Mouse (Mus musculus): ENCODE measurements around the gene Wnt2.

Gene Wnt2

DNA sequence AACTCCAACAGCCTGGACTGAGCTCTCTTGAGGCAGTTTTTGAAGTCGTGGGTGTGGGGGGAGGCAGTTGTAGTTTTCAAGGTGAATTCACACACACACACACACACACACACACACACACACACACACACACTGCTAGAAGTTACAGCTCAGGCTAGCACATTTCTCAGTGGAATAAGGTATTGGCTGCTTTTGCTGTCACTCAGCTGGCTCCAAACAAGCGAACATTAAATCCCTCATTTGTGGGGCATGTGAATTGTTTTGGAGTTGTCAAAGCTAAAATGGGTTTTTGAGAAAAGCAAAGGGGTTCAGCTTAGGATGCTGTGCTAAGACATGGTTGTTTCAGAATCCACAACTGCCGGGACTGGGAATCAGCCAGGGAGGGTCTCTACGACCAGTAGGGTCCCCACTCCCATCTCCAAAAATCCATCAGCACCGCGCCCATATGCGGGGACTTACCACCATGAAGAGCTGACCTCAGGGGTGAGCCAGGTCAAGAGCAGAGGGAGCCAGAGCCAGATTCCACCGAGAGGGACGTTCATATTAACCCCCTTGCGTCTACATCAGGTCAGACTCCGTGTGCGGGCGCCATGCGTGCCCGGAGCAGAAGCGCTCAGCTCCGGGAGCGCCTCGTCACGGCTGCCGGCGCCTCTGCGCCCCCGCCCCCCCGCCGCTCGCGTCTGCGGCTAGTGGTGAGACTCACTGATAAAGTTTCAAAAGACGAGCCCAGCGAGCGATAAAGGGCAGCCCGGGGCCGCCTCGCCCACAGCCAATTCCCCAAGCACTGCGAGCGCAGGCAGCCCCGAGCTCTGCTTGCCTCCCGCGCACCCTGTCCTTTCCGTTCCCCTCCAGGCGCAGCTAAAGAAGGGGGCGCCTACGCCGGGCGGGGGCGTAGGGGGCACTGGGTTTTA is at the start of gene Wnt2:
TSS of gene Wnt2 (minus strand) at position 840 of the 911 bp plus-strand sequence.
- DNase-seq = peak; percentile 17

DNA sequence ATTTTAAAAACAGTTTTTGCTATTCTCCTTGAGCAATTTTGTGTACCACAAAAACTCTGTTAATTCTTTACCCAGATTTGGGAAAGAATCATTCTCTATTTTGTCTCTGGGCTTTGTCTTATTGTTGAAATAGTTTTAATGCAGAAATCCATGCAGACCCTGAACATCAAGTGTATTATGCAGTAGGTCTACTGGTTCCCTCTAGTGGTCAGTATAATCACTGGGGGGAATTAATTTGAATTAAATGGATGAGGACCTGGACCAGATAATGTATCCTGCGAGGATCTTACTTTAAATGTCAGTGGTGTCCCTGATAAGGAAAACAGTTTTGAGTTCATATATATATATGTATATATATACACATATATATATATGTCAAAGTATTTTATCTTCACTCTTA is 48.2 kb upstream of the Wnt2 start:
- no peak for DNase-seq

DNA sequence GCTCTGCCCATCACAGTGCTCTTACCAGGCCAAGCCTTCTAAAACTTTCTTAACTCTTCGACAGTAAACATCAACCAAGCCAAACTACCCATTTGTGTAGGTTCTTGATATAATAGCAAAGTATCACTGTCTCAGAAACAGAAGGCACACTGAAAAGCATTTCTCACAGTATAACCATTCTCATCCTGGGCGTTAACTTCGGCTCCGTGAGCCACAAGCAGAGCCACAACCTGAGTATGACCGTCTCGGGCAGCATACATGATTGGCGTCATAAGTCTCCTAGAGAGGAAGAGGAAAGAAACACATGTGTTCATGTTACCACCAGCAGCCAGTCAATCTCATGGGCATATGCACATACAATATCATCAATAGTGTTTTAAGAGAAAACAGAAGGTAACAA is 46.6 kb upstream of the Wnt2 start:
- no peak for DNase-seq

DNA sequence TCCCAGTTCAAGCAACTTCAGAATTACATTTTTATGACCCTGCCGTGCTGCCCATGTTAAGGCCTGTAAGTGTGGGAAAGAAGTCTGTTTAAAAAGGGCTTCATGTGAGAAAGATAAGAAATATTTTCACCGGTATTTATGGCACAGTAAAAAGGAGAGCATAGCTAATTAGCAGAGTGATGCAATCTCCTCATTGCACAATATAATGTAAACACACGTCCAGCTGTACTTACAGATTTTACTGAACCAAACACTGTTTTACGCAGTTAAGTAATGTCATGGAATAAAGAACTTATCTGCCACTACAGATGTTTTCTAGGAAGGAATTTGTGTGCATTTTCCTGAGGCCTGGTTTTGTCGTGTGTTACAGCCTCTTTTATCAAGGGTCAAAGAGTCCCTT is 46.2 kb upstream of the Wnt2 start:
- no peak for DNase-seq

DNA sequence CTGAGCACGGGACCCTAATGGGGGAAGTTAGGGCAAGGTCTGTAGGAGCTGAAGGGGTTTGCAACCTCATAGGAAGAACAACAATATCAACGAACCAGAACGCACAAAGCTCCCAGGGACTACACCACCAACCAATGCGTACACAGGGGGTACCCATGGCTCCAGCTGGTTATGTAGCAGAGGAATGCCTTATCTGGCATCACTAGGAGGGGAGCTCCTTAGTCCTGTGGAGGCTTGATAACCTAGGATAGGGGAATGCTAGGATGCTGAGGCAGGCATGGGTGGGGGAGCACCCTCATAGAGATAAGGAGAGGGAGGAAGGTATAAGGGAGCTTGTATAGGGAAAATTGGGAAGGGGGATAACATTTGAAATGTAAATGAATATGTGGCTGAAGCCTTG is 27.5 kb upstream of the Wnt2 start:
- DNase-seq = no peak

GRCm38 (mm10) chr6:18051702-18052101 is 21.3 kb upstream of the Wnt2 start:
- DNase-seq = no peak

- DNase-seq = no peak
Measured at GRCm38 (mm10) chr6:18044299-18044698, 13.9 kb upstream of the Wnt2 start.

GRCm38 (mm10) chr6:18043172-18043571 is 12.8 kb upstream of the Wnt2 start:
- no peak for DNase-seq

GRCm38 (mm10) chr6:18032271-18032670 is 1.9 kb upstream of the Wnt2 start:
- no peak for DNase-seq

- DNase-seq = peak; percentile 77
Measured at GRCm38 (mm10) chr6:18031509-18032010, 1.2 kb upstream of the Wnt2 start.

DNA sequence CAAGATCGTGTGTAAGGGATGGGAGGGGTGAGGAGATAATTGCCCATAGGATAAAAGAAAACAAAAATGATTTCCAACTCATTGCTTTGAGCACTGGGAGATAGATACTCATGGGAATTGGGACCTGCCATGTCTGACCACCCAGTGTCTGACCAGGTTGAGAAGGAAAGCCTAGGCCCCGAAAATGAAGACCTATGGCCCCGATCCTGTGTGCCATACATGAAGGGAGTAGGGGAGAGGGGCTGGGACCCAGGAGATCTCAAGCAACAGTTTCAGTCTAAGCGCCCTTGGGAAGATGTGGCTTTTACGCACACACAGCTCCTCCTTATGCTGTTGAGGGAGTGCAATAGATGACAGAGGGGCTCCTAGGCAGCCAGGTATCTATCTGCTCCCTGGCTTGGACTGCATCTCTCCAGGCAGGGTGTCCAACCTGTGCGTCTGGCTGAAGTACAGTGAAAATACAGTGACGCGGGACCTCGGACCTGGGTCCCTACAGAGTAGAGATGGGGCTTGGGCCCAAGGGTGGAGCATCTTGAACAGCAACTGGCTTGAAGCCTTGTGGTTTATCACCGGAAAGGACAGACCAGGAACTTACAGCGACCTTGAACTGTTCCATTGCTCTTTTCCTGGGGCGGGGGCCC is 603 bp upstream of the Wnt2 start:
- DNase-seq = no peak

DNA sequence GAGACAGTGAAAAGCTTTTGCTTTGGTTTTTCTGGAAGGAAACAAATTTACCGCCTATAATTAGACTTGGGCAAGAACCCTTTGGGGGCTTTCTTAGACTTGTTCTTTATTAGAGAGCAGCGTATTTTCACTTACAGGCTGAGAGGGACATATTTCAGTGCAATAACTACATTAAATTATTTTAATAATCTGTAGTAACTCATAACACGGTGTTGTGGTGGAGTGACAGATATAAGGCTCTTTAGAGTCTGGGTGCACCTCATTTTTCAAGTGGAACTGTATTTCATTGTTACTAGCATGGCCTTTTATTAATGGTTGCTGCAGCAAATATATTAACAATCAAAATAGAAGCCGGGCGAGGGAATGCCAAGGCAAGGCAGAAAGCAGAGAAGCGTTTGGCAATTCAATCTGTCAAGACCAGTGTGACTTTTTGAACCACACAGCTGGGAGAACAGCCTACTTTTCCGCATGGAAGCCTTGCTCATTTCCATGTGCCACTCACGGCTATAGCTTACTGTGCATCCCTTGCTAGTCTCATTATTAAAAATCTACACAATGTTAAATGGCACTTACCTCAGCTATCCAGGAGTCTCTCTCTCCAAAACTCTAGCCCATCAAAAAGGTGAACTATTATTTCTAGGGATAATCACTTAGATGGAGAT is 6.1 kb downstream of the Wnt2 start:
- DNase-seq = no peak

DNA sequence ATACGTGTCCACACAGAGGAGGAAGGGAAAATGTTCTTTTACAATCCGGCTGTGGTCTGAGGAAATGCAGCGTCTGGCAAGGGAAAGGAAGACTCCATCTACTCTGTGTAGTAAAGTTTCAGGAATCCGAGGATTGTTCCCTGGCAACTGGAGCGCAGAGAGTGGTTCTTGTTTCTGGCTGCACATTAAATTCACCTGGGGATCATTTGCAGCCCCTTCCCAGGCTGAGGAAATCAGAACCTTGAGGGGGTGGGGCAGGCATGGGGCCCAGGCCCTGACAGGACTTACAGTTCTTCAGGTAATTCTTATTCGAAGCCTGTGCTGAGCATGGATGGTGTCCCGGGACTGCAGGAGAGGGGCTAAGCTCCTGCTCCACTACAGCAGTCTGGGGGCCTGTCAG is 17.0 kb downstream of the Wnt2 start:
- no peak for DNase-seq

DNA sequence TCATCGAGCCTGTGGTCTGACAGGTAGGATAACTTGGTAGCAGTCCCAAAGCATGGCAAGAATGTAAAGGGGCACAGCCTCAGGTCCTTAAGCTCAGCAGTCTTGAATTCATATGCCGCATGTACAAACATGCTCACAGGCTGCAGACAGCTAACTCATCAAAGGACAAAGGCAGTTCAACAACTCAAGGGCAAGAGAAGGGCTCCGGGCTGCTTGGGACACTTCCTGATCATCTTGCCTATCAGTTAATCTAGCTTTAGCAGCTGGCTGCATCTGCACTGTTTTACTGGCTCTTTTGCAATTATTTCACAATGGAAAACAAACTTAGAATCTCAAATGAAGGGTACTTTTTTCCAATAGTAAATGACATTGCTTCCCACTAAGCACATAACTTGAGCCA is 23.0 kb downstream of the Wnt2 start:
- no peak for DNase-seq

GRCm38 (mm10) chr6:18002065-18002464 is 28.3 kb downstream of the Wnt2 start:
- DNase-seq = no peak

DNA sequence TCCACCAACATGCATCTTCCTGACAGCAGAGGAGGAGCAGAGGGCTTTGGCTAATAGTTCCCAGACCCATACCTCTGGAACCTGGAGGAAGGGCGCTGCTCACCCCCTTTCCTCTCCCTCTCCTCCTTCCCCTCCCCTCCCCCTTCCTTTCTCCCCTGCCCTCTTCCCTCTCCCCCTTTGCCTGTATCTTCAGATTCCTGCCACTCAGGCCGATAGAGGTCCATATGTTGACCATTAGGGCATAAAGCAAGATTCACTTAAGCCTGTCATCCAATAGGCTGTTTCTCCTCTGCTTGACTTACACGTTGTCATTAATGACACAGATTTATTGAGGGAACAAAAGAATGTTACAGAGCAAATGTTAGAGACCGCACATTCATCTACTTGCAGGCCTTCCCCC is 31.9 kb downstream of the Wnt2 start:
- no peak for DNase-seq

DNA sequence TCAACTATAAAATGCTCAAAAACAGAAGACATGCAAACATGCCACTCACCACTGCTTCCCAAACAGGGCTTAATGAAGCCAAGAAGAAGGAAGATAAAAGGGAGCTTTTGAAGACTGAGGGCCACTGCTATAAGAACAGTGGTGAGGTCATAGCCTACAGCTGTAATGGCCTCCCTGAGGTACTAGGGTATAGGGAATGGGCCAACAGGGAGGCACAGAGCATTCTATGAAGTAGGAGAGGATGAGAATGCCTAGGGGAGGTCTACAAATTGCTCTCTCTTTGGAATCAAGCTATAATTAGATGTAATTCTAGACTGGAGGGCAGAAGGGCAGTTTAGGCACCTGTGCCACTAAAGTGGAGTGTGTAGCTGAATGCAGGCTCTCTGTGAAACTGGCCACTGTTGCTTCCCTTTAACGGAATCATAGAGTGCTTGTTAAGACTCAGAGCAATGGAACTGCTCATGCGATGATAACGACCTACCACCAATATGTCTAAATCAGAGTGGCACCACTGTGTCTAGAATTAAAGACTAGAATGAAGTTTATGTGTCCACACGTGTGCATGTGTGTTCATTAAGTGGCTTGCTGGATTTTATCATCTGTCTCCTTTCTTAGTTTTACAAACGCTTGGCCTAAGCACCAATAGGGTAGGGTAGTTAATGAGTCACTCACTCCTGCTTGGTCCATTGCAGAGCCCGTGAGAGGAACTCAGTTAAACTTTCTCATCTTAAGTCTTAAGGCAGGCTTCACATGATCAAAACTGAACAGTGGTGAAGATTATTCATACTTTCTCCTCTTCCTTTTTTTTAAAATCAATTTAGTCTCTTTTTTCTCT is 35.2 kb downstream of the Wnt2 start:
- DNase-seq = no peak

DNA sequence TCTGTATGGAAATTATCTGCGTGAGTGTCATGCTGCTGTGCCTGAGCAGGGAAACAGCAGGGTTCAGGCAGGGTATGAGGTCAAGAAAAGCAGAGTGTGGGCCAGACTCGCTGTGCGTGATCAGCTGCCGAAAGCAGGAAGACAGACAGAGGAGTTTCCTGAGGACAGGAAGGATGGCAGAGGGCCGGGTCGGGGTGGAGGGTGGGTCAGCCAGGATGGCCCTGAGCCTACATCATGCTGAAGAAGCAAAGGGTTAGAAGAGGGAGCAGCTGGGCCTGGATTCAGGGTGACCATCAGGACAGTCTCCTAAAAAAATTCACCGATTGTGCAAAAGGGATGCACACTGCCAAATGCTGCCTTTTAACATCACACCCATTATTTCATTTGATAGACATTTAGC is 38.8 kb downstream of the Wnt2 start:
- DNase-seq = peak; percentile 10

DNA sequence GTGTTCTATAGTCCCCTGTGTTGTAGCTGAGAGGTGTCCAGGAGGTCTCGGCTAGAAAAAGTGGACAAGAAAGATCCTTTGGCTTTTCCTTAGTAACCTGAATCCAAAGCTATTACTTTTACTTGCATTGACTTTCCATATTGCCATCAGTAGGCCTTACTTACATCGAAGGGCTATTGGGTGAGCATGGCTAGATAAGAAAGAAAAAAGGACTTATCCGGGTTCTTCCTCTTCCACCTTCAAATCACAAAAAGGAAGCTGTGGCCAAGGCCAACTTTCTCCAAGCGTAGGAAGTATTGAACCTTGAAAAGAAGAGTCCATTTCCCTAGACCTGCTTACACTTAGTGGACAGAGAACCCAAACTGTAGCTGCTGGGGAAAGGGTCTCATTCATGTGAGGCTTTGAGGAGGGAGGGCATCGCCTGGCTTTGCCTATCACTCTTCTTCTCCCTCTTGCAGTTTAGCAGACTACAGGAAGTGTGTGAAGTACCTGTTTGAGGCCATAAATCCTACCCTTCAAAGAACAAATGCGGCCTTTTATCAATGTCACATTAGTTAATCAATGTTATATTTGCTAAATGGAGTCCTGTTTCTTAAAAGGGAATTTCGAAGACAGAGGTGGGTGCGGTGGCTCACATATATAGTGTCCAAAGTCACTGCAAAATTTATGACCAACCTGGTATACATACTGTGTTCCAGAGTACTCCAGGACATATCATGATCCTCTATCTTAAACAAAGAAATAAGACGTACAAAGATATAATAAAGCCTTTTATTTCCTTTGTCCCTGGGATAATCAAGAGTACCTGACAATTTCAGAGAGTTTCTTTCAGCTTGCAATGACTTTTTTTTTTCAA is 40.0 kb downstream of the Wnt2 start:
- DNase-seq = no peak

GRCm38 (mm10) chr6:17979361-17979760 is 51.0 kb downstream of the Wnt2 start:
- DNase-seq = no peak

DNA sequence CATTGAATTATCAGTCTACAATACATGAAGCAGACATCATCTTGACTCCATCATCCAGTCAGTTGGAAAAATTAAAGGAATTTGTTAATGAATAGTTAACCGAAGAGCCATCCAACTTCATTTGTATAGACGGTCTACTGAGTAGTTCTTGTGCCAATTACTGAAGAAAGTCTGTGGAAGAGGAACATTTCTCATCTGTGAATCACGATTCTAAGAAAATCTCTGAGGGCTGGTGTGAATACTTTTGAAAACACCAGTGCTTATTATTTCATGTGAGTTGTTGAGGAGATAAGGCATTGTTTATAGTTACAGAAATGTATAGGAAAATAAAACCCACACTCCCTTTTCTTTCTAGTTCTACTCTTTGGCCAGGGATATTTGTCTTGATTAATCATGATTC is 51.5 kb downstream of the Wnt2 start:
- DNase-seq = no peak

- no peak for DNase-seq
Measured at GRCm38 (mm10) chr6:17978324-17978723, 52.1 kb downstream of the Wnt2 start.
